Comparison of ENCODE assay signal across 19 mouse cellular contexts in the genomic region with DNA sequence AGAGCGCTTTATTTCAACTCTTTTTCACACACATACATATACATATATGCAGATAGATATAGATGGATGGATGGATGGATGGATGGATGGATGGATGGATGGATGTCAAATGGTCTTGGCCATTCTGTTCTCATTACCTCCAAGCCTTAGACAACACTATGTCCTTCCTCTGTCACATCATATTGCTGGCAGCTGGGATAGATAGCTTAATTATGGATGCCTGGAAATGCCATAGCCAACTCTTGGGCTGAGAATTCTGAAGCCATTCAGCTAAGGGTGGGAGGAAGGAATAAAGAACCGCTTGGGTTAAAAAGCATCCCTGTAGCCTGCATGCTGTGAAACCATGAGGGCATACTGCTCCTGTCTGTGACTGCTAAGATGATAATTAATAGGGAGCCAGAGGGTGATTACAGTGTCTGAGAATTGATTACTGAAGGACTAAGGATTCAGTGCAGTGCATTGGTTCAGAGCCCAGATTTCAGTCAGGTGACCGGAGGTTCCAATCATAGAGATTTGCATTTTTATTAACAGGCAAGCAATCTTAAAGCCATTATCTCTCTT.
DNase-seq lines count a peak whose midpoint lies in the region; ATAC-seq and TF ChIP-seq lines count a peak whose summit lies in the region.
"Had no signal": no experiment of that assay in that cellular context is flagged by ENCODE, and none has a peak within 500 bp of the region (broad histone marks: within the 10 kb centered on the region; RNA-seq: fewer than 3 reads in every experiment).

No protein-coding gene starts in this region.

- ATAC-seq in hindbrain, embryonic 13.5 days (ENCODE audit: low FRiP score), result peak; percentile 88
- peak; percentile 91 for ATAC-seq in midbrain, embryonic 15.5 days (replicated peaks)
- ATAC-seq: inflammation-experienced regulatory T-cells, adult 6 months had no signal

- no peak for TF ChIP-seq CTCF in brain, embryonic 14.5 days (IDR thresholded peaks at IDR 0.05; ENCODE audit: borderline replicate concordance, extremely low read depth, insufficient read depth, insufficient read length)

- no peak for TF ChIP-seq POLR2A in brain, embryonic 14.5 days (IDR thresholded peaks at IDR 0.05; ENCODE audit: borderline replicate concordance, extremely low read depth, insufficient read depth, insufficient read length, poor library complexity, severe bottlenecking)

- no peaks in the 10 kb centered on the region for H3K36me3 ChIP-seq in hindbrain, embryonic 13.5 days
- H3K36me3 ChIP-seq in midbrain, embryonic 15.5 days (replicated peaks), result no peaks in the 10 kb centered on the region
- H3K36me3 ChIP-seq: heart, embryonic 10.5 days; kidney, embryonic 15.5 days; limb, embryonic 12.5 days; liver, embryonic 13.5 days had no signal

- 62% methylated on average over 3 of the region's 3 CpGs for WGBS in hindbrain, embryonic 13.5 days
- WGBS in midbrain, embryonic 15.5 days, result 65% methylated on average over 3 of the region's 3 CpGs

- DNase-seq in cerebellum, postnatal 14 days, result peak; percentile 33 to 39
- no peak for DNase-seq in cerebellum, postnatal 25 days
- DNase-seq in brain, embryonic 14.5 days (ENCODE audit: low read depth), result peak; percentile 83
- no peak for DNase-seq in thymus, postnatal 14 days
- no peak for DNase-seq in kidney, adult 11 months
- DNase-seq in spleen, postnatal 4 days (ENCODE audit: low spot score in 2 of 2), result no peak
- DNase-seq: adrenal gland, adult 2 months; cerebellum, adult 11 months; heart, postnatal 10 days; liver, embryonic 13.5 days; thymus, postnatal 36 days had no signal

- peaks cover 5% of the 10 kb centered on the region for H3K4me1 ChIP-seq in hindbrain, embryonic 13.5 days (replicated peaks)
- H3K4me1 ChIP-seq in midbrain, embryonic 15.5 days, result no peaks in the 10 kb centered on the region; the same call in 1 of the 2 replicates
- H3K4me1 ChIP-seq: heart, embryonic 10.5 days; kidney, embryonic 15.5 days; limb, embryonic 12.5 days; liver, embryonic 13.5 days had no signal

- no peaks in the 10 kb centered on the region for H3K9me3 ChIP-seq in hindbrain, embryonic 13.5 days
- no peaks in the 10 kb centered on the region for H3K9me3 ChIP-seq in midbrain, embryonic 15.5 days
- H3K9me3 ChIP-seq: heart, embryonic 10.5 days; kidney, embryonic 15.5 days; limb, embryonic 12.5 days had no signal

- H3K4me2 ChIP-seq in hindbrain, embryonic 13.5 days, result no peak overlapping the region
- H3K4me2 ChIP-seq in midbrain, embryonic 15.5 days, result no peak overlapping the region
- H3K4me2 ChIP-seq: kidney, embryonic 15.5 days; limb, embryonic 12.5 days; liver, embryonic 13.5 days had no signal

- H3K27me3 ChIP-seq in hindbrain, embryonic 13.5 days, result no peaks in the 10 kb centered on the region
- no peaks in the 10 kb centered on the region for H3K27me3 ChIP-seq in midbrain, embryonic 15.5 days (replicated peaks)
- H3K27me3 ChIP-seq: kidney, embryonic 15.5 days; limb, embryonic 12.5 days; liver, embryonic 13.5 days had no signal

- no peak overlapping the region for H3K4me3 ChIP-seq in hindbrain, embryonic 13.5 days
- H3K4me3 ChIP-seq in midbrain, embryonic 15.5 days, result no peak overlapping the region
- H3K4me3 ChIP-seq: erythroblast, embryonic 14.5 days; heart, embryonic 10.5 days; kidney, embryonic 15.5 days; left cerebral cortex, adult 2 months; limb, embryonic 12.5 days; liver, embryonic 13.5 days had no signal

- peak overlapping the region; percentile 35; the same call in 1 of the 2 replicates for H3K27ac ChIP-seq in hindbrain, embryonic 13.5 days
- H3K27ac ChIP-seq in midbrain, embryonic 15.5 days, result no peak overlapping the region
- H3K27ac ChIP-seq: heart, embryonic 10.5 days; kidney, embryonic 15.5 days; left cerebral cortex, adult 2 months; limb, embryonic 12.5 days; liver, embryonic 13.5 days had no signal

- no peak overlapping the region for H3K9ac ChIP-seq in hindbrain, embryonic 13.5 days
- no peak overlapping the region for H3K9ac ChIP-seq in midbrain, embryonic 15.5 days
- H3K9ac ChIP-seq: kidney, embryonic 15.5 days; limb, embryonic 12.5 days; liver, embryonic 13.5 days had no signal

Comparison
In these comparisons a context has a peak if more than half of its experiments do, and no peak if none do; other contexts are left out.
1. DNase-seq: peak in cerebellum, postnatal 14 days (2 of 2) and brain, embryonic 14.5 days (single experiment); none in cerebellum, postnatal 25 days (0 of 2), thymus, postnatal 14 days (single experiment), kidney, adult 11 months (single experiment) and spleen, postnatal 4 days (0 of 2).